ENCODE assay signal across 1 mouse cellular context in genomic region chr5:88540845-88541244, GRCm38 (mm10).
TF ChIP-seq lines count a peak whose summit lies in the region.

No protein-coding gene starts in this region.

TF ChIP-seq in CH12.LX, 34 proteins besides CTCF, POLR2A, EP300 and RAD21 (continued from another document):
- TF ChIP-seq KAT2A (IDR thresholded peaks at IDR 0.05; ENCODE audit: insufficient replicate concordance, low read length) (no peak), MAX (IDR thresholded peaks at IDR 0.05; ENCODE audit: low read length) (no peak)
